Comparison of ENCODE assay signal across 27 mouse cellular contexts in the genomic region with DNA sequence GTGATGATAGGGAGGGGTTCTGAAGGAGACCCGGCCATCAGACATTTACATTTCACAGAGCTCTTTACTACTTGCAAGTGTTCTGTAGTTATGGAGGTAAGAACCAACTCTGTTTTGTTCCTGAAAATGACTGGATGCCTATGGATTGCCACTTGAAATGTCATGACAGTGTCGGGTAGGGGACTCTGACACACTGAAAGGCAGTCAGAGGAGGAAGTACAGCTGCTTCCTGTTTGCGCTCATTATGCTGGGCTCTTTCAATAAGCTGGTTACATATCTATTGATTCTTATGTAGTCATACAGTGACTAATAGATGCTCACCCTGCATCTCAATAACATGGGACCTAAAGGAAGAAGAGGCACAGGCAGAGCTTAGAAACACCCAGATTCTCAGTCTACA.
"Had no signal": no experiment of that assay in that cellular context is flagged by ENCODE, and none has a peak within 500 bp of the region (broad histone marks: within the 10 kb centered on the region; RNA-seq: fewer than 3 reads in every experiment).

No protein-coding gene starts in this region.

- H3K4me2 ChIP-seq: heart, embryonic 12.5 days; hindbrain, embryonic 12.5 days; hindbrain, embryonic 14.5 days; intestine, embryonic 15.5 days; limb, embryonic 12.5 days; liver, embryonic 11.5 days; liver, embryonic 13.5 days; liver, embryonic 15.5 days had no signal

- H3K27ac ChIP-seq: gastrocnemius, adult 2 months; heart, embryonic 10.5 days; hindbrain, embryonic 10.5 days; hindbrain, embryonic 12.5 days; hindbrain, embryonic 14.5 days; intestine, embryonic 15.5 days; layer of hippocampus, adult 2 months; left cerebral cortex, adult 2 months; limb, embryonic 10.5 days; limb, embryonic 12.5 days; liver, embryonic 13.5 days; liver, embryonic 15.5 days had no signal

- H3K4me1 ChIP-seq: hindbrain, embryonic 10.5 days; hindbrain, embryonic 12.5 days; intestine, embryonic 15.5 days; liver, embryonic 13.5 days; liver, embryonic 15.5 days had no signal

- H3K4me3 ChIP-seq: gastrocnemius, adult 2 months; heart, embryonic 10.5 days; heart, embryonic 12.5 days; hindbrain, embryonic 10.5 days; hindbrain, embryonic 12.5 days; intestine, embryonic 15.5 days; layer of hippocampus, adult 2 months; left cerebral cortex, adult 2 months; limb, embryonic 10.5 days; limb, embryonic 12.5 days; liver, embryonic 13.5 days; liver, embryonic 15.5 days had no signal

- H3K9me3 ChIP-seq: heart, embryonic 10.5 days; heart, embryonic 12.5 days; hindbrain, embryonic 10.5 days; hindbrain, embryonic 12.5 days; intestine, embryonic 15.5 days; limb, embryonic 10.5 days; limb, embryonic 12.5 days; liver, embryonic 13.5 days; liver, embryonic 15.5 days had no signal

- H3K27me3 ChIP-seq: heart, embryonic 12.5 days; hindbrain, embryonic 12.5 days; intestine, embryonic 15.5 days; limb, embryonic 12.5 days; liver, embryonic 13.5 days; liver, embryonic 15.5 days had no signal

- ATAC-seq: hindbrain, embryonic 16.5 days; inflammation-experienced regulatory T-cells, adult 6 months; intestine, embryonic 15.5 days; intestine, postnatal 0 days had no signal

- DNase-seq: gastrocnemius, adult 2 months; gastrocnemius, postnatal 10 days; gastrocnemius, postnatal 25 days; heart, adult 11 months; heart, postnatal 10 days; kidney, adult 18-20 months; kidney, adult 8-10 months; kidney, postnatal 10 days; kidney, postnatal 25 days; kidney, postnatal 4 days; liver; liver, embryonic 13.5 days had no signal

- H3K36me3 ChIP-seq: heart, embryonic 10.5 days; heart, embryonic 12.5 days; hindbrain, embryonic 10.5 days; hindbrain, embryonic 12.5 days; intestine, embryonic 15.5 days; limb, embryonic 10.5 days; limb, embryonic 12.5 days; liver, embryonic 13.5 days; liver, embryonic 15.5 days had no signal

- H3K9ac ChIP-seq: heart, embryonic 12.5 days; hindbrain, embryonic 12.5 days; hindbrain, embryonic 14.5 days; intestine, embryonic 15.5 days; limb, embryonic 12.5 days; liver, embryonic 13.5 days; liver, embryonic 15.5 days had no signal
